Mouse (Mus musculus): Measurements from ENCODE around the gene Lima1.
"Not testable (repeated sequence)": the region's sequence is repeated elsewhere in the genome, so short reads cannot be mapped to it uniquely, and the experiment has no call there.

Gene Lima1

GRCm38 (mm10) chr15:99807776-99808735, 67.2 kb downstream of the Lima1 start:
- no peak for DNase-seq (ENCODE audit: inconsistent age in 2 of 2, low spot score in 1 of 2)

GRCm38 (mm10) chr15:99806171-99806570, 69.1 kb downstream of the Lima1 start:
- DNase-seq (ENCODE audit: inconsistent age in 2 of 2, low spot score in 1 of 2): no peak

- DNase-seq (ENCODE audit: inconsistent age in 2 of 2, low spot score in 1 of 2): no peak
Measured at GRCm38 (mm10) chr15:99805673-99806072, 69.6 kb downstream of the Lima1 start.

GRCm38 (mm10) chr15:99803186-99803644, 72.0 kb downstream of the Lima1 start:
- DNase-seq (ENCODE audit: inconsistent age in 2 of 2, low spot score in 1 of 2): peak in 1 of 2 experiments; percentile 51

- no peak for DNase-seq (ENCODE audit: inconsistent age in 2 of 2, low spot score in 1 of 2)
Measured at GRCm38 (mm10) chr15:99801885-99802572, 73.2 kb downstream of the Lima1 start.

- no peak for DNase-seq (ENCODE audit: inconsistent age in 2 of 2, low spot score in 1 of 2)
Measured at GRCm38 (mm10) chr15:99799706-99800105, 75.5 kb downstream of the Lima1 start.

GRCm38 (mm10) chr15:99797898-99798297, 77.4 kb downstream of the Lima1 start:
- no peak for DNase-seq (ENCODE audit: inconsistent age in 2 of 2, low spot score in 1 of 2)

- DNase-seq (ENCODE audit: inconsistent age in 2 of 2, low spot score in 1 of 2): no peak
Measured at GRCm38 (mm10) chr15:99796735-99797134, 78.5 kb downstream of the Lima1 start.

GRCm38 (mm10) chr15:99796066-99796465, 79.2 kb downstream of the Lima1 start:
- peak in 1 of 2 experiments; percentile 59 for DNase-seq (ENCODE audit: inconsistent age in 2 of 2, low spot score in 1 of 2)

- DNase-seq (ENCODE audit: inconsistent age in 2 of 2, low spot score in 1 of 2): no peak
Measured at GRCm38 (mm10) chr15:99792221-99792815, 82.9 kb downstream of the Lima1 start.

- no peak for DNase-seq (ENCODE audit: inconsistent age in 2 of 2, low spot score in 1 of 2)
Measured at GRCm38 (mm10) chr15:99791003-99791402, 84.3 kb downstream of the Lima1 start.

- DNase-seq (ENCODE audit: inconsistent age in 2 of 2, low spot score in 1 of 2): no peak
Measured at GRCm38 (mm10) chr15:99790464-99790863, 84.8 kb downstream of the Lima1 start.

- no peak for DNase-seq (ENCODE audit: inconsistent age in 2 of 2, low spot score in 1 of 2)
Measured at GRCm38 (mm10) chr15:99787625-99788120, 87.6 kb downstream of the Lima1 start.

- DNase-seq (ENCODE audit: inconsistent age in 2 of 2, low spot score in 1 of 2): no peak
Measured at GRCm38 (mm10) chr15:99778677-99779335, 96.5 kb downstream of the Lima1 start.

GRCm38 (mm10) chr15:99778148-99778547, 97.1 kb downstream of the Lima1 start:
- peak in 1 of 2 experiments; percentile 75 for DNase-seq (ENCODE audit: inconsistent age in 2 of 2, low spot score in 1 of 2)

GRCm38 (mm10) chr15:99772925-99773324, 102.3 kb downstream of the Lima1 start:
- DNase-seq (ENCODE audit: inconsistent age in 2 of 2, low spot score in 1 of 2): peak in 1 of 2 experiments; percentile 34

- not testable (repeated sequence) for DNase-seq (ENCODE audit: inconsistent age in 2 of 2, low spot score in 1 of 2)
Measured at GRCm38 (mm10) chr15:99772881-99772924, 102.6 kb downstream of the Lima1 start, which contains the start of gene Cers5. Gene Cers5, minus strand, starts transcription at chr15:99772885.

GRCm38 (mm10) chr15:99772277-99772880, 102.9 kb downstream of the Lima1 start:
- DNase-seq (ENCODE audit: inconsistent age in 2 of 2, low spot score in 1 of 2): peak; percentile 94 to 97

- DNase-seq (ENCODE audit: inconsistent age in 2 of 2, low spot score in 1 of 2): peak in 1 of 2 experiments; percentile 82
Measured at GRCm38 (mm10) chr15:99771601-99772276, 103.5 kb downstream of the Lima1 start.

- no peak for DNase-seq (ENCODE audit: inconsistent age in 2 of 2, low spot score in 1 of 2)
Measured at GRCm38 (mm10) chr15:99771004-99771500, 104.2 kb downstream of the Lima1 start.

Measured in adrenal gland, adult (tissue).